Mouse (Mus musculus): ENCODE data around the gene Isca2. TPM values are rescaled to one million over a fixed set of nuclear protein-coding genes. Genes with fewer than 3 reads are reported as not detected.

The Isca2 gene
- total and polyA plus RNA-seq, 3 experiments = 70.6 to 71.1 TPM; not detected in 1

DNA sequence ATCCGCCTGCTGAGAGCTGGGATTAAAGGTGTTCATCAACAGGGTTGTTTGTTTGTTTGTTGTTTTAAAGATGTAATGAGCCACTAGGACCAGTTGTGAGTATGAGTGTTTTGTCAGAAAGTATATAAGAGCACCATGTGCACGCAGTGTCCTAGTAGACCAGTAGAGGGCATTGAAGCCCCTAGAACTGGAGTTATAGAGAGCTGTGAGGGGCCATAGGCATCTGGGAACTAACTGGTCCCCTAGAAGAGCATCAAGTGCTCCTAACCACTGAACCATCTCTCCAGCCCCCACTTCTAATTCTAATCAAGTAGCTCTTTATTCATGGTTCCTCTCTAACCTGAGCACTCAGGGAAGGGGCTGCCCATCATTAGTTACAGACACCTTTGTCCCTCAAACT, 14.0 kb upstream of the Isca2 start (continued):
- TF ChIP-seq HCFC1 (IDR thresholded peaks at IDR 0.05; ENCODE audit: low read depth, low read length) (no peak), TCF12 (IDR thresholded peaks at IDR 0.05; ENCODE audit: low read depth, low read length) (no peak)

DNA sequence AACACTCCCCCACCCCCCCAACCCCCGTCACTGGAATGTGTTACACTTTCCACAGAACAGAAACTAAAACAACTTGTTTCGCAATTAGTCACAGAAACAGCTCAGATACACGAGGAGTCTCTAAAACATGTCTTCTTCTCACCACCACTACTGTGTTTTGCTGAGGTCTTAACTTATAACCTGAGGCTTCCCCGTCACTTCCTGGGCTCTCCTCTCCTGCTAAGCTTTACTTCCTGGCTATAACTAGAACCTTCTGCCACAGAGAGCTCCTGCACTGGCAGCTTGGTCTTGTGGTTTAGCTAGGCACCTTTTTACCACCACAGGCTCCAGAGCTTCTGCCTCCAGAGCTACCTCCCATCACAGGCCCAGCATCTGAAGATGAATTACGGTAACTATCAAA, 10.5 kb upstream of the Isca2 start:
- H3K79me2 ChIP-seq (ENCODE audit: control insufficient read depth, insufficient read depth, low read length, poor library complexity) = 0 out of 2 replicates have a peak, but pooled peaks cover 3% of the 10 kb centered on the region
- no peak overlapping the region for H3K4me3 ChIP-seq (ENCODE audit: control insufficient read depth in 1 of 2, insufficient read depth in 1 of 2, low read depth in 2 of 2, low read length in 2 of 2)
- H3K27me3 ChIP-seq (ENCODE audit: control insufficient read depth in 1 of 2, insufficient read depth in 2 of 2, low read length in 2 of 2) = no peaks in the 10 kb centered on the region
- no peak overlapping the region for H3K9ac ChIP-seq (ENCODE audit: control insufficient read depth, low read depth, low read length, poor library complexity, severe bottlenecking)
- no peak overlapping the region for H3K27ac ChIP-seq (ENCODE audit: control insufficient read depth, low read depth, low read length)
- TF ChIP-seq RCOR1 (IDR thresholded peaks at IDR 0.05; ENCODE audit: low read depth, low read length) (no peak), SMC3 (IDR thresholded peaks at IDR 0.05; ENCODE audit: low read depth, low read length) (no peak), JUND (IDR thresholded peaks at IDR 0.05; ENCODE audit: low read depth, low read length) (no peak), TAL1 (IDR thresholded peaks at IDR 0.05; ENCODE audit: low read length) (no peak), NRF1 (IDR thresholded peaks at IDR 0.05; ENCODE audit: insufficient read depth, low read depth, low read length, poor library complexity, severe bottlenecking) (no peak), ZKSCAN1 (IDR thresholded peaks at IDR 0.05; ENCODE audit: low read depth, low read length) (no peak), ETS1 (IDR thresholded peaks at IDR 0.05; ENCODE audit: low read depth, low read length) (no peak), EP300 (IDR thresholded peaks at IDR 0.05; ENCODE audit: low read depth in 1 of 2, low read length in 2 of 2) (no peak)
- peaks cover 4% of the 10 kb centered on the region in 2 experiments; a peak in 3 of 4 replicates for H3K4me1 ChIP-seq (ENCODE audit: control insufficient read depth in 1 of 2, insufficient read depth in 2 of 2, low read length in 2 of 2)
- peaks cover 2 to 6% of the 10 kb centered on the region in 2 experiments for H3K36me3 ChIP-seq (ENCODE audit: control insufficient read depth in 1 of 2, insufficient read depth in 2 of 2, low read length in 2 of 2)
- no peak for DNase-seq (ENCODE audit: low read depth, low spot score)
- H3K9me3 ChIP-seq (replicated peaks; ENCODE audit: insufficient read depth, low read length) = no peaks in the 10 kb centered on the region

DNA sequence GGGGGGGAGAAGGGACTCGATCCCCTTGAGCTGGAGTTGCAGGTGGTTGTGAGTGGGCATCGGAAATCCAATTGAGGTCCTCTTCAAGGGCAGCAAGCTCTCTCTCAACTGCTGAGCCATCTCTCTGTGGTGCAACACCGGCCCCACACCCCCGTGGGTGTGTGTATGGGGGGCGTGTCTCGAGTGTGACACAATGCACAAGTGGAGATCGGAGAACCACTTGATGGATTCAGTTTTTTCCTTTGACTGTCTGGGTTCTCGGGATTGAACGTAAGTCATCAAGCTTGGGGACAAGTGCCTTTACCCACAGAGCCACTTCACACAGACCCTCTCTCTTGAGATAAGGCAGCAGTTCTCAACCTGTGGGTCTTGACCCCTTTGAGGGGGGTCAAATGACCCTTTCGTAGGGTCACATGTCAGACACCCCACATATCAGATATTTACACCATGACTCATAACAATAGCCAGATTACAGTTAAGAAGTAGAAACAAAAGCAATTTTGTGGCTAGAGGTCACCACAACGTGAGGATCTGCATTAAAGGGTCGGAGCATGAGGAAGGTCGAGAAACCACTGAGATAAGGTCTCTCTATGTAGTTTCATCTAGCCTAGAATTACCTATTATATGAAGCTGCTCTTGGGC, 9.4 kb upstream of the Isca2 start:
- Histone ChIP-seq H3K9me3 (replicated peaks; ENCODE audit: insufficient read depth, low read length) (no peaks in the 10 kb centered on the region), H3K4me3 (ENCODE audit: control insufficient read depth in 1 of 2, insufficient read depth in 1 of 2, low read depth in 2 of 2, low read length in 2 of 2) (no peak overlapping the region), H3K4me1 (ENCODE audit: control insufficient read depth in 1 of 2, insufficient read depth in 2 of 2, low read length in 2 of 2) (peaks cover 4 to 11% of the 10 kb centered on the region in 2 experiments), H3K27me3 (ENCODE audit: control insufficient read depth in 1 of 2, insufficient read depth in 2 of 2, low read length in 2 of 2) (no peaks in the 10 kb centered on the region), H3K79me2 (ENCODE audit: control insufficient read depth, insufficient read depth, low read length, poor library complexity) (0 out of 2 replicates have a peak, but pooled peaks cover 3% of the 10 kb centered on the region), H3K27ac (ENCODE audit: control insufficient read depth, low read depth, low read length) (no peak overlapping the region), H3K9ac (ENCODE audit: control insufficient read depth, low read depth, low read length, poor library complexity, severe bottlenecking) (no peak overlapping the region), H3K36me3 (ENCODE audit: control insufficient read depth in 1 of 2, insufficient read depth in 2 of 2, low read length in 2 of 2) (peaks cover 2 to 8% of the 10 kb centered on the region in 2 experiments)
- no peak for TF ChIP-seq MXI1 (IDR thresholded peaks at IDR 0.05; ENCODE audit: low read depth, low read length)
- no peak for TF ChIP-seq TBP (IDR thresholded peaks at IDR 0.05; ENCODE audit: low read depth, low read length)
- no peak for TF ChIP-seq E2F4 (IDR thresholded peaks at IDR 0.05; ENCODE audit: borderline replicate concordance, low read depth, low read length)
- no peak for TF ChIP-seq NELFE (IDR thresholded peaks at IDR 0.05; ENCODE audit: low read depth, low read length)
- no peak for TF ChIP-seq POLR2AphosphoS5 (IDR thresholded peaks at IDR 0.05; ENCODE audit: borderline replicate concordance, low read depth, low read length)
- TF ChIP-seq ZKSCAN1 (IDR thresholded peaks at IDR 0.05; ENCODE audit: low read depth, low read length) = no peak
- TF ChIP-seq NRF1 (IDR thresholded peaks at IDR 0.05; ENCODE audit: insufficient read depth, low read depth, low read length, poor library complexity, severe bottlenecking) = no peak
- TF ChIP-seq CHD2 (IDR thresholded peaks at IDR 0.05; ENCODE audit: low read length) = no peak
- TF ChIP-seq MAX (IDR thresholded peaks at IDR 0.05; ENCODE audit: low read length) = no peak
- no peak for TF ChIP-seq BHLHE40 (IDR thresholded peaks at IDR 0.05; ENCODE audit: borderline replicate concordance, low read depth, low read length)
- DNase-seq (ENCODE audit: low read depth, low spot score) = no peak

Measured in MEL (cell line).